Mouse (Mus musculus): ENCODE results near the gene Zdhhc1.

- TF ChIP-seq CTCF (IDR thresholded peaks at IDR 0.05) (0 out of 2 replicates have a peak, but pooled peaks have one; percentile 13), EP300 (IDR thresholded peaks at IDR 0.05) (no peak)
Observed at GRCm38 (mm10) chr8:105466700-105467291, 29.9 kb downstream of the Zdhhc1 start.
